Mouse (Mus musculus) CD4-positive helper T cell, adult 2 months (primary cell): ENCODE results near the gene Wipf2.
"Not testable (repeated sequence)": the region's sequence is repeated elsewhere in the genome, so short reads cannot be mapped to it uniquely, and the experiment has no call there.

ENCODE experiments used
- DNase-seq: peaks from one replicate; pipeline ENCODE4 v3.0.0-alpha.2; 2012; ENCODE audit warnings: low read depth, missing footprints, low spot score

Wipf2 gene

GRCm38 (mm10) chr11:98907437-98908173, 44.2 kb downstream of the Wipf2 start, which contains the start of gene Cdc6:
TSS of gene Cdc6 (plus strand) at chr11:98907801.
- peak; percentile 98 for DNase-seq

- DNase-seq, result peak; percentile 83
Observed at GRCm38 (mm10) chr11:98909654-98910053, 46.2 kb downstream of the Wipf2 start.

GRCm38 (mm10) chr11:98910415-98910814, 47.0 kb downstream of the Wipf2 start:
- no peak for DNase-seq

- DNase-seq, result no peak
Observed at GRCm38 (mm10) chr11:98911498-98911897, 48.1 kb downstream of the Wipf2 start.

GRCm38 (mm10) chr11:98914196-98914595, 50.8 kb downstream of the Wipf2 start:
- DNase-seq, result no peak

GRCm38 (mm10) chr11:98916376-98916775, 52.9 kb downstream of the Wipf2 start:
- DNase-seq, result peak; percentile 53

GRCm38 (mm10) chr11:98917428-98918005, 54.1 kb downstream of the Wipf2 start:
- no peak for DNase-seq

GRCm38 (mm10) chr11:98918231-98918630, 54.8 kb downstream of the Wipf2 start:
- peak; percentile 39 for DNase-seq

- no peak for DNase-seq
Observed at GRCm38 (mm10) chr11:98919009-98919408, 55.6 kb downstream of the Wipf2 start.

GRCm38 (mm10) chr11:98921813-98922212, 58.4 kb downstream of the Wipf2 start:
- DNase-seq, result not testable (repeated sequence)

- peak; percentile 68 for DNase-seq
Observed at GRCm38 (mm10) chr11:98922307-98922706, 58.9 kb downstream of the Wipf2 start.

GRCm38 (mm10) chr11:98922851-98923711, 59.6 kb downstream of the Wipf2 start:
- DNase-seq, result not testable (repeated sequence)

GRCm38 (mm10) chr11:98924633-98925175, 61.3 kb downstream of the Wipf2 start:
- peak; percentile 30 for DNase-seq

GRCm38 (mm10) chr11:98925265-98925721, 61.9 kb downstream of the Wipf2 start:
- DNase-seq, result peak; percentile 68

GRCm38 (mm10) chr11:98925868-98926311, 62.5 kb downstream of the Wipf2 start:
- DNase-seq, result no peak

- no peak for DNase-seq
Observed at GRCm38 (mm10) chr11:98926553-98926952, 63.1 kb downstream of the Wipf2 start.

- DNase-seq, result no peak
Observed at GRCm38 (mm10) chr11:98927438-98928076, 64.1 kb downstream of the Wipf2 start, which contains the start of gene Rara. TSS of gene Rara (plus strand) at chr11:98927818.

- no peak for DNase-seq
Observed at GRCm38 (mm10) chr11:98928186-98928893, 64.9 kb downstream of the Wipf2 start.

GRCm38 (mm10) chr11:98929503-98929902, 66.1 kb downstream of the Wipf2 start:
- no peak for DNase-seq

GRCm38 (mm10) chr11:98930127-98930601, 66.7 kb downstream of the Wipf2 start:
- DNase-seq, result no peak
